Mouse (Mus musculus) liver, adult 2 months (tissue): ENCODE data around the gene Cdc42se1. TPM values are rescaled to one million over a fixed set of nuclear protein-coding genes. Genes with fewer than 3 reads are reported as not detected.
A peak's percentile ranks its signal among the peaks of the same experiment; 100 is the strongest.

ENCODE experiments used
- DNase-seq: peaks from one replicate; pipeline ENCODE4 v3.0.0-alpha.2; 2011; ENCODE audit warnings: low read depth, low spot score; ENCODE audit errors: extremely low read depth
- H3K27ac ChIP-seq: fragments of 200-500 bp; replicated peaks from 2 replicates; pipeline ENCODE4 v1.5.1; 2012; ENCODE audit warnings: low read depth, mild to moderate bottlenecking, control low read depth, inconsistent platforms, low read length; ENCODE audit not compliant: insufficient read depth
- H3K27me3 ChIP-seq: fragments of 200-500 bp; 2 replicates; pipeline ENCODE4 v1.6.1; 2012; ENCODE audit warnings: mild to moderate bottlenecking, moderate library complexity, low read length, inconsistent platforms; ENCODE audit not compliant: control insufficient read depth, insufficient read depth
- H3K36me3 ChIP-seq: fragments of 200-500 bp; 2 replicates; pipeline ENCODE4 v1.6.1; 2012; ENCODE audit warnings: low read length, inconsistent platforms; ENCODE audit not compliant: control insufficient read depth, insufficient read depth
- H3K4me1 ChIP-seq: fragments of 200-500 bp; 2 replicates; pipeline ENCODE4 v1.6.1; 2011; ENCODE audit warnings: low read length; ENCODE audit not compliant: control insufficient read depth, insufficient read depth
- H3K4me3 ChIP-seq: fragments of 200-500 bp; 2 replicates; pipeline ENCODE4 v1.5.1; 2011; ENCODE audit warnings: low read depth, mild to moderate bottlenecking, control low read depth, low read length, moderate library complexity; ENCODE audit not compliant: insufficient read depth
- H3K79me2 ChIP-seq: fragments of 200-500 bp; 2 replicates; pipeline ENCODE4 v1.6.1; 2012; ENCODE audit warnings: inconsistent platforms, mild to moderate bottlenecking, low read length, moderate library complexity; ENCODE audit not compliant: control insufficient read depth, insufficient read depth
- H3K9ac ChIP-seq: fragments of 200-500 bp; 2 replicates; pipeline ENCODE4 v1.6.1; 2012; ENCODE audit warnings: low read depth, mild to moderate bottlenecking, control low read depth, inconsistent platforms, low read length
- CTCF ChIP-seq: fragments of 200-500 bp; IDR thresholded peaks from 2 replicates; pipeline ENCODE4 v1.5.1; 2011; ENCODE audit warnings: low read depth, low read length, control low read depth
- POLR2A ChIP-seq: fragments of 200-500 bp; IDR thresholded peaks from 2 replicates; pipeline ENCODE4 v1.6.1; 2011; ENCODE audit warnings: low read length, control low read depth; ENCODE audit not compliant: insufficient read depth; ENCODE audit errors: extremely low read depth
- WGBS: fragments of 180-500 bp; shearing (Covaris S2); methylation state at CpG from one replicate; pipeline ENCODE4 v1.1.7; 2018; 5-methylcytosine and 5-hydroxymethylcytosine counted together
- polyA plus RNA-seq: library from polyadenylated mRNA; depleted of rRNA; stranded (reverse); fragments of >200 nt; gene quantifications from 2 replicates; pipeline ENCODE4 v1.2.3, GENCODE M21; 2012
- total RNA-seq: library from RNA; depleted of rRNA; stranded (reverse); fragments of >200 nt; gene quantifications from 2 replicates; pipeline ENCODE4 v1.2.3, GENCODE M21; 2014

Gene Cdc42se1
- total and polyA plus RNA-seq, 2 experiments = 8.9 to 13.1 TPM

GRCm38 (mm10) chr3:95266052-95266451, 37.5 kb downstream of the Cdc42se1 start:
- H3K4me1 ChIP-seq = peaks cover 14% of the 10 kb centered on the region
- H3K27ac ChIP-seq = no peak overlapping the region
- 98% methylated on average over 3 of the region's 3 CpGs for WGBS
- no peak overlapping the region for H3K4me3 ChIP-seq
- no peak for DNase-seq
- H3K9ac ChIP-seq = no peak overlapping the region
- no peaks in the 10 kb centered on the region for H3K27me3 ChIP-seq
- TF ChIP-seq POLR2A (no peak), CTCF (no peak)
- peaks cover 15% of the 10 kb centered on the region for H3K36me3 ChIP-seq
- H3K79me2 ChIP-seq = 0 out of 2 replicates have a peak, but pooled peaks cover 4% of the 10 kb centered on the region

GRCm38 (mm10) chr3:95267855-95268254, 39.3 kb downstream of the Cdc42se1 start:
- TF ChIP-seq CTCF (no peak), POLR2A (no peak)
- H3K27ac ChIP-seq = peak overlapping the region; percentile 32; the same call in 1 of the 2 replicates
- DNase-seq = peak; percentile 83

GRCm38 (mm10) chr3:95269789-95270188, 41.3 kb downstream of the Cdc42se1 start:
- H3K4me3 ChIP-seq = no peak overlapping the region
- peaks cover 3% of the 10 kb centered on the region; the same call in 1 of the 2 replicates for H3K36me3 ChIP-seq
- TF ChIP-seq CTCF (no peak), POLR2A (no peak)
- no peak overlapping the region for H3K27ac ChIP-seq
- DNase-seq = peak; percentile 64
- H3K27me3 ChIP-seq = no peaks in the 10 kb centered on the region
- H3K4me1 ChIP-seq = peaks cover 6% of the 10 kb centered on the region; the same call in 1 of the 2 replicates
- no peak overlapping the region for H3K9ac ChIP-seq
- peaks cover 6% of the 10 kb centered on the region; the same call in 1 of the 2 replicates for H3K79me2 ChIP-seq
- WGBS = 53% methylated on average over 5 of the region's 5 CpGs

More at GRCm38 (mm10) chr3:95267855-95268254, 39.3 kb downstream of the Cdc42se1 start:
- no peak overlapping the region for H3K4me3 ChIP-seq
- peaks cover 13% of the 10 kb centered on the region for H3K4me1 ChIP-seq
- H3K36me3 ChIP-seq = peaks cover 6% of the 10 kb centered on the region; the same call in 1 of the 2 replicates
- H3K79me2 ChIP-seq = 0 out of 2 replicates have a peak, but pooled peaks cover 4% of the 10 kb centered on the region
- H3K27me3 ChIP-seq = no peaks in the 10 kb centered on the region
- H3K9ac ChIP-seq = no peak overlapping the region

GRCm38 (mm10) chr3:95270766-95271364, 42.3 kb downstream of the Cdc42se1 start:
- WGBS = 76% methylated on average over 12 of the region's 12 CpGs
- H3K4me3 ChIP-seq = no peak overlapping the region
- peak; percentile 56 for DNase-seq

GRCm38 (mm10) chr3:95273471-95273870, 44.9 kb downstream of the Cdc42se1 start:
- peaks cover 15% of the 10 kb centered on the region for H3K4me1 ChIP-seq
- no peak overlapping the region for H3K9ac ChIP-seq
- no peak overlapping the region for H3K4me3 ChIP-seq
- no peak for TF ChIP-seq CTCF
- TF ChIP-seq POLR2A = no peak
- WGBS = 92% methylated on average over 5 of the region's 5 CpGs
- no peak for DNase-seq
- peaks cover 11% of the 10 kb centered on the region; the same call in 1 of the 2 replicates for H3K79me2 ChIP-seq
- H3K27ac ChIP-seq = no peak overlapping the region
- H3K36me3 ChIP-seq = no peaks in the 10 kb centered on the region
- no peaks in the 10 kb centered on the region for H3K27me3 ChIP-seq

More at GRCm38 (mm10) chr3:95270766-95271364, 42.3 kb downstream of the Cdc42se1 start:
- TF ChIP-seq CTCF (no peak), POLR2A (no peak)
- Histone ChIP-seq H3K79me2 (peaks cover 11% of the 10 kb centered on the region; the same call in 1 of the 2 replicates), H3K4me1 (peaks cover 6% of the 10 kb centered on the region), H3K27ac (no peak overlapping the region), H3K9ac (no peak overlapping the region), H3K36me3 (no peaks in the 10 kb centered on the region), H3K27me3 (no peaks in the 10 kb centered on the region)

- Histone ChIP-seq H3K9ac (no peak overlapping the region), H3K27me3 (no peaks in the 10 kb centered on the region), H3K27ac (no peak overlapping the region), H3K4me1 (peaks cover 15% of the 10 kb centered on the region), H3K4me3 (no peak overlapping the region), H3K79me2 (peaks cover 13% of the 10 kb centered on the region; the same call in 1 of the 2 replicates), H3K36me3 (no peaks in the 10 kb centered on the region)
- 96% methylated on average over 4 of the region's 4 CpGs for WGBS
- no peak for TF ChIP-seq POLR2A
- TF ChIP-seq CTCF = no peak
- no peak for DNase-seq
Measured at GRCm38 (mm10) chr3:95274453-95274852, 45.9 kb downstream of the Cdc42se1 start.
